In genomic region chr16:5569101-5569500, GRCm38 (mm10) we compare ENCODE assay signal across 20 mouse cellular contexts.
DNase-seq lines count a peak whose midpoint lies in the region; ATAC-seq and TF ChIP-seq lines count a peak whose summit lies in the region.
"Had no signal": no experiment of that assay in that cellular context is flagged by ENCODE, and none has a peak within 500 bp of the region (broad histone marks: within the 10 kb centered on the region; RNA-seq: fewer than 3 reads in every experiment).

No protein-coding gene starts in this region.

- no peak for TF ChIP-seq CTCF in brain, embryonic 14.5 days (IDR thresholded peaks at IDR 0.05; ENCODE audit: borderline replicate concordance, extremely low read depth, insufficient read depth, insufficient read length)

- TF ChIP-seq POLR2A in brain, embryonic 14.5 days (IDR thresholded peaks at IDR 0.05; ENCODE audit: borderline replicate concordance, extremely low read depth, insufficient read depth, insufficient read length, poor library complexity, severe bottlenecking): no peak

- peak overlapping the region; percentile 46 for H3K27ac ChIP-seq in midbrain, embryonic 14.5 days (replicated peaks; ENCODE audit: low read depth, low read length)
- H3K27ac ChIP-seq in midbrain, embryonic 10.5 days (replicated peaks): no peak overlapping the region
- peak overlapping the region; percentile 62 for H3K27ac ChIP-seq in midbrain, embryonic 15.5 days
- H3K27ac ChIP-seq: embryonic facial prominence, embryonic 15.5 days; hindbrain, embryonic 14.5 days had no signal

- no peaks in the 10 kb centered on the region for H3K27me3 ChIP-seq in midbrain, embryonic 14.5 days (ENCODE audit: control insufficient read depth, insufficient read depth, low read length)
- H3K27me3 ChIP-seq in midbrain, embryonic 10.5 days (ENCODE audit: low read depth, poor library complexity, severe bottlenecking): no peaks in the 10 kb centered on the region
- H3K27me3 ChIP-seq in midbrain, embryonic 15.5 days (replicated peaks): no peaks in the 10 kb centered on the region
- H3K27me3 ChIP-seq: embryonic facial prominence, embryonic 15.5 days; heart, embryonic 12.5 days had no signal

- H3K4me3 ChIP-seq in midbrain, embryonic 14.5 days (replicated peaks; ENCODE audit: low read depth, low read length): no peak overlapping the region
- no peak overlapping the region for H3K4me3 ChIP-seq in midbrain, embryonic 10.5 days
- no peak overlapping the region for H3K4me3 ChIP-seq in midbrain, embryonic 15.5 days
- H3K4me3 ChIP-seq: embryonic facial prominence, embryonic 15.5 days; erythroblast, embryonic 14.5 days; forebrain, embryonic 10.5 days; heart, embryonic 12.5 days had no signal

- no peak; the same call in 1 of the 2 replicates for ATAC-seq in midbrain, embryonic 14.5 days (ENCODE audit: low FRiP score, low TSS enrichment)
- peak; percentile 30; the same call in 1 of the 2 replicates for ATAC-seq in midbrain, embryonic 15.5 days (replicated peaks)

- no peak overlapping the region for H3K4me2 ChIP-seq in midbrain, embryonic 14.5 days (ENCODE audit: low read length)
- H3K4me2 ChIP-seq in midbrain, embryonic 15.5 days: no peak overlapping the region
- H3K4me2 ChIP-seq: embryonic facial prominence, embryonic 15.5 days; heart, embryonic 12.5 days; hindbrain, embryonic 14.5 days had no signal

- intact Hi-C loops in heart, postnatal 25 days (cut with DNase I): no loop called here

- H3K9me3 ChIP-seq in midbrain, embryonic 14.5 days (ENCODE audit: control insufficient read depth, low read length): no peaks in the 10 kb centered on the region
- H3K9me3 ChIP-seq in midbrain, embryonic 10.5 days (replicated peaks): no peaks in the 10 kb centered on the region
- no peaks in the 10 kb centered on the region for H3K9me3 ChIP-seq in midbrain, embryonic 15.5 days
- H3K9me3 ChIP-seq: embryonic facial prominence, embryonic 15.5 days; forebrain, embryonic 10.5 days; heart, embryonic 12.5 days had no signal

- no peaks in the 10 kb centered on the region for H3K36me3 ChIP-seq in midbrain, embryonic 14.5 days (ENCODE audit: control insufficient read depth, insufficient read depth, low read length)
- H3K36me3 ChIP-seq in midbrain, embryonic 10.5 days: no peaks in the 10 kb centered on the region
- H3K36me3 ChIP-seq in midbrain, embryonic 15.5 days (replicated peaks): no peaks in the 10 kb centered on the region
- H3K36me3 ChIP-seq: embryonic facial prominence, embryonic 15.5 days; forebrain, embryonic 10.5 days; heart, embryonic 12.5 days had no signal

- WGBS in midbrain, embryonic 14.5 days: 41% methylated on average over 10 of the region's 10 CpGs
- WGBS in midbrain, embryonic 10.5 days: 90% methylated on average over 10 of the region's 10 CpGs
- WGBS in midbrain, embryonic 15.5 days: 29% methylated on average over 10 of the region's 10 CpGs

- H3K9ac ChIP-seq in midbrain, embryonic 14.5 days (replicated peaks; ENCODE audit: low read length): no peak overlapping the region
- H3K9ac ChIP-seq in midbrain, embryonic 15.5 days: no peak overlapping the region
- H3K9ac ChIP-seq: embryonic facial prominence, embryonic 15.5 days; heart, embryonic 12.5 days; hindbrain, embryonic 14.5 days had no signal

- peaks cover 8% of the 10 kb centered on the region; the same call in 1 of the 2 replicates for H3K4me1 ChIP-seq in midbrain, embryonic 14.5 days (ENCODE audit: control insufficient read depth, insufficient read depth, low read length)
- peaks cover 7% of the 10 kb centered on the region; the same call in 1 of the 2 replicates for H3K4me1 ChIP-seq in midbrain, embryonic 10.5 days
- peaks cover 12% of the 10 kb centered on the region for H3K4me1 ChIP-seq in midbrain, embryonic 15.5 days
- H3K4me1 ChIP-seq: embryonic facial prominence, embryonic 15.5 days; heart, embryonic 12.5 days had no signal

- DNase-seq in heart, adult 11 months: peak; percentile 33
- DNase-seq in heart, postnatal 25 days (ENCODE audit: low spot score): no peak
- DNase-seq in midbrain, embryonic 14.5 days: peak; percentile 42
- no peak for DNase-seq in midbrain, embryonic 10.5 days (ENCODE audit: low spot score)
- peak; percentile 77 for DNase-seq in brain, embryonic 14.5 days (ENCODE audit: low read depth)
- DNase-seq in layer of hippocampus, adult 8-10 months (ENCODE audit: low spot score in 2 of 2): no peak
- no peak for DNase-seq in cerebellum, adult 18-20 months
- DNase-seq: adrenal gland, adult 2 months; adrenal gland, postnatal 25 days; cerebellum, adult 8-10 months; cerebellum, postnatal 14 days; embryo, embryonic 11 days; gastrocnemius, postnatal 10 days; heart, postnatal 36 days had no signal

Comparison
In these comparisons a context has a peak if more than half of its experiments do, and no peak if none do; other contexts are left out.
1. DNase-seq: peak in heart, adult 11 months (single experiment), midbrain, embryonic 14.5 days (single experiment) and brain, embryonic 14.5 days (single experiment); none in heart, postnatal 25 days (single experiment), midbrain, embryonic 10.5 days (single experiment), layer of hippocampus, adult 8-10 months (0 of 2) and cerebellum, adult 18-20 months (0 of 2).